Mouse (Mus musculus): ENCODE measurements around the gene C1qa.

DNA sequence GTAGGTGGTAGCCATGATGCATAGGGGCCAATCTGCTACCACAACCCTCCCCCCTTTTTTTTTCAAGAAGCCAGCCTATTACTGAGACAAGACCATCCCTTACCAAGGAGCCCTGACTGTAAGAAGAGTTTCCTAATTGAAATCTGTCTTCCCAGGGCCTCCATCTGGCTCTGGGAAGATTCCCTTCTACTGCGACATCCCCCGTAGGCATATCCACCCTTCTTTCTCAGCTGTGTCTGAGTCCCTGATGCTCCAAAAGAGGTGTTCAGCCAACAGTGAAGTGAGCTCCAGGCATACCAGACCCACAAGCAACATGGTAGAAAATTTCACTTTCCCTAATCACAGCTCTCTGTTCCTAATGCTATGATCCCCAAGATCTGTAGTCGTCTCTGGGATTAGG lies 20.9 kb upstream of the C1qa start:
- TF ChIP-seq CTCF (IDR thresholded peaks at IDR 0.05; ENCODE audit: control insufficient read depth, insufficient read depth, insufficient replicate concordance, low read depth, low read length) (no peak), POLR2A (IDR thresholded peaks at IDR 0.05; ENCODE audit: control insufficient read depth, low read depth, low read length) (no peak)

All from testis, adult 2 months (tissue).